Mouse (Mus musculus) lung, embryonic 15.5 days (tissue): ENCODE data around the gene Arpp21. TPM values are rescaled to one million over a fixed set of nuclear protein-coding genes. Genes with fewer than 3 reads are reported as not detected.

Source experiments
- ATAC-seq: fragments of 200-750 bp; cut with Nextera tagmentation; 2 replicates; pipeline ENCODE4 v1.8.0; 2017; ENCODE audit warnings: moderate number of reproducible peaks, borderline replicate concordance; ENCODE audit not compliant: low FRiP score, low TSS enrichment; ENCODE audit errors: extremely low read depth
- H3K27ac ChIP-seq: fragments of 300-500 bp; sonication (generic); 2 replicates; pipeline ENCODE4 v1.5.1; 2015; ENCODE audit warnings: moderate library complexity, mild to moderate bottlenecking, inconsistent platforms
- H3K27me3 ChIP-seq: fragments of 300-500 bp; sonication (generic); 2 replicates; pipeline ENCODE4 v1.6.1; 2015; ENCODE audit warnings: inconsistent platforms
- H3K36me3 ChIP-seq: fragments of 300-500 bp; sonication (generic); 2 replicates; pipeline ENCODE4 v1.6.1; 2015; ENCODE audit warnings: inconsistent platforms
- H3K4me1 ChIP-seq: fragments of 300-500 bp; sonication (generic); 2 replicates; pipeline ENCODE4 v1.6.1; 2015; ENCODE audit warnings: inconsistent platforms
- H3K4me2 ChIP-seq: fragments of 300-500 bp; sonication (generic); 2 replicates; pipeline ENCODE4 v1.6.1; 2015; ENCODE audit warnings: inconsistent platforms, mild to moderate bottlenecking, moderate library complexity
- H3K4me3 ChIP-seq: fragments of 300-500 bp; sonication (generic); 2 replicates; pipeline ENCODE4 v1.5.1; 2015; ENCODE audit warnings: mild to moderate bottlenecking, inconsistent platforms
- H3K9ac ChIP-seq: fragments of 300-500 bp; sonication (generic); 2 replicates; pipeline ENCODE4 v1.6.1; 2015; ENCODE audit warnings: inconsistent platforms
- H3K9me3 ChIP-seq: fragments of 300-500 bp; sonication (generic); 2 replicates; pipeline ENCODE4 v1.6.1; 2016; ENCODE audit warnings: inconsistent platforms
- WGBS: fragments of 180-500 bp; shearing (Covaris S2); methylation state at CpG from one replicate; pipeline ENCODE4 v1.1.7; 2015; 5-methylcytosine and 5-hydroxymethylcytosine counted together
- polyA plus RNA-seq: library from polyadenylated mRNA; unstranded; fragments of >200 nt; fragmentation: Nextera tagmentation; extraction: Ambion mirVana; gene quantifications from 2 replicates; pipeline ENCODE4 v1.2.1, GENCODE M21; 2015

The Arpp21 gene
- polyA plus RNA-seq, 1 experiment from 2014 or later, result 5.8 TPM

DNA sequence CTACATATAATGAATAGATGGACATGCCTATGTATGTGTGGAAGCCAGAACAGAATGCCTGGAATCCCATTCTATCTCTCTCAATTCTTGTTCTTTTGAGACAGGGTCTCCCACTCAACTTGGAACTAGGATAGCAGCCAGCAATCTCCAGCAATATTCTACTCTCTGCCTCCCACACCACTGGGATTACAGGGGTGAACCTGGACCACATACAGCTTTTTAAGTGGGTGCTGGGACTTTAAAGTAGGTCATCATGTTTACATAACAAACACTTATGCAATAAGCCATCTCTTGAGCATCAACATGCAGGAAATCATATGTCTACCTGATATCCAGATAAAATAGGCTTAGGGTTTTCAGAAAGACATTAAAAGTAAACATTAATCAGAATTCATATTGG, 41.7 kb downstream of the Arpp21 start:
- Histone ChIP-seq H3K9ac (no peak overlapping the region), H3K36me3 (no peaks in the 10 kb centered on the region), H3K9me3 (no peaks in the 10 kb centered on the region), H3K27me3 (no peaks in the 10 kb centered on the region), H3K4me2 (no peak overlapping the region), H3K4me1 (no peaks in the 10 kb centered on the region), H3K4me3 (no peak overlapping the region), H3K27ac (no peak overlapping the region)
- ATAC-seq, result no peak

DNA sequence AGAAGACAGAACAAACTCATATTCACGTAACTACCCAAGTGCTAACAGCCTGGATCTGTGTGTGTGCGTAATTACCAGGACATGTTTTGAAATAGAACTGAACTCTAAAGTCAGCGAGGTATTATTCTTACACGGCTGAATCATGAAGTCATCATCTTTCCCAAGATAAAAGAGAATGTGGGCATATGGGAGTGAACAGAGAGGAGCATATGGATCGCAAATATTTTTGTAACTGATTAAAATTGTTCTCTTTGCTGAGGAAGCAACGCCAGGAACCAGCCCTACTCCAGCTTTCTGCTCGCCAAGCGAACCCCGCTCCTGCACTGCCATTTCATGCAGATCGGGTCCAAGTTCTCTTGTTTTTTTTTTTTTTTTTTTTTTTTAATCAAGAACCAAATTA, 46.3 kb downstream of the Arpp21 start:
- Histone ChIP-seq H3K4me3 (no peak overlapping the region), H3K9me3 (no peaks in the 10 kb centered on the region), H3K36me3 (no peaks in the 10 kb centered on the region), H3K4me2 (no peak overlapping the region), H3K4me1 (0 out of 2 replicates have a peak, but pooled peaks cover 9% of the 10 kb centered on the region), H3K9ac (no peak overlapping the region), H3K27me3 (peaks cover 22% of the 10 kb centered on the region; the same call in 1 of the 2 replicates), H3K27ac (no peak overlapping the region)
- 82% methylated on average over 10 of the region's 10 CpGs for WGBS
- ATAC-seq, result no peak

DNA sequence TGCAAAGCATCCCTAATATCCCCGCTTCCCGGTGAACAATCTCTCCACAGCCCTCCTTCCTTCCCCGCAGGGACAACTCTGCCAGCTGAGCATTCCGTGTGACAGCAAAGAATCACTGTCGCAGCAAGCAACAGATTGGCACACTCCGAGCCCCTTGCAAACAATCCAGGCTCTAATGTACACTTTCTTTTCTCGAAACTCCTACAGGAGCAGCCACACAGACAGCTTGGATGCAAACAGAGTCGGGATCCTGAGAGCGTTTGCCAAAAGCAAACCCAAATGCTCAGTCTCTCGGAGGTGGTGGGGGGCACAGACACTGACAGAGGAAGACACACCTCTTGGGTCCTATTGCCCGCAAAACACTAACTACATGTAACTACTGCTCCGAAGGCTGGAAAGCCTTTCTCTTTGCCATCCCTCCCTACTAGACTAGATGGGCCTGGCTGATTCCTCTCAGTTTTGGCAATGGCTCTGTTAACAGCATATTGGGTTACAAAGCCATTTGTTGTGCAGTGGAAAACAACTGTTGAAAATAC, 47.3 kb downstream of the Arpp21 start:
- Histone ChIP-seq H3K9me3 (no peaks in the 10 kb centered on the region), H3K4me1 (0 out of 2 replicates have a peak, but pooled peaks cover 9% of the 10 kb centered on the region), H3K27ac (no peak overlapping the region), H3K4me3 (no peak overlapping the region), H3K4me2 (no peak overlapping the region), H3K36me3 (no peaks in the 10 kb centered on the region), H3K9ac (no peak overlapping the region), H3K27me3 (peaks cover 22% of the 10 kb centered on the region; the same call in 1 of the 2 replicates)
- 40% methylated on average over 12 of the region's 12 CpGs for WGBS
- ATAC-seq, result no peak

DNA sequence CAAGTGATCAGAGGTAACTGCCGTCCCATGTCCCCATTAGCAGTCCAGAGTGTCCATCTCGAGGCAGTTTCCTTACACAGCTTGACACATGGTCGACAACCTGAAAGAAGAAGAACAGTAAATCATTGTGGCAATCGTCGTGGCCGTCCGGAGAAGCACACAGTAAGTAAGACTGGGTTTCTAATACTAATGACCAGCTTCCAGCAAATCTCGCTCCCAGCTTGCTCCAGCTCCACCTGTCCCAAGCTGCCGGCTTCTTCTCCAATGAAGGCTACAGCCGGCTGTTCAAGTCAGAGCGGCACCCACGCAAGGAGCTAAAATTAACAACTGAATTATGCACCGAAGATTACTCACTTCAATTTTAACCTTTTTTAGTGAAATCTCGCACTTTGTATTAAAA, 48.1 kb downstream of the Arpp21 start:
- Histone ChIP-seq H3K36me3 (no peaks in the 10 kb centered on the region), H3K9ac (no peak overlapping the region), H3K27me3 (peaks cover 22% of the 10 kb centered on the region; the same call in 1 of the 2 replicates), H3K4me1 (0 out of 2 replicates have a peak, but pooled peaks cover 9% of the 10 kb centered on the region), H3K9me3 (no peaks in the 10 kb centered on the region), H3K4me3 (no peak overlapping the region), H3K4me2 (no peak overlapping the region), H3K27ac (no peak overlapping the region)
- no peak for ATAC-seq
- WGBS, result 56% methylated on average over 14 of the region's 14 CpGs

DNA sequence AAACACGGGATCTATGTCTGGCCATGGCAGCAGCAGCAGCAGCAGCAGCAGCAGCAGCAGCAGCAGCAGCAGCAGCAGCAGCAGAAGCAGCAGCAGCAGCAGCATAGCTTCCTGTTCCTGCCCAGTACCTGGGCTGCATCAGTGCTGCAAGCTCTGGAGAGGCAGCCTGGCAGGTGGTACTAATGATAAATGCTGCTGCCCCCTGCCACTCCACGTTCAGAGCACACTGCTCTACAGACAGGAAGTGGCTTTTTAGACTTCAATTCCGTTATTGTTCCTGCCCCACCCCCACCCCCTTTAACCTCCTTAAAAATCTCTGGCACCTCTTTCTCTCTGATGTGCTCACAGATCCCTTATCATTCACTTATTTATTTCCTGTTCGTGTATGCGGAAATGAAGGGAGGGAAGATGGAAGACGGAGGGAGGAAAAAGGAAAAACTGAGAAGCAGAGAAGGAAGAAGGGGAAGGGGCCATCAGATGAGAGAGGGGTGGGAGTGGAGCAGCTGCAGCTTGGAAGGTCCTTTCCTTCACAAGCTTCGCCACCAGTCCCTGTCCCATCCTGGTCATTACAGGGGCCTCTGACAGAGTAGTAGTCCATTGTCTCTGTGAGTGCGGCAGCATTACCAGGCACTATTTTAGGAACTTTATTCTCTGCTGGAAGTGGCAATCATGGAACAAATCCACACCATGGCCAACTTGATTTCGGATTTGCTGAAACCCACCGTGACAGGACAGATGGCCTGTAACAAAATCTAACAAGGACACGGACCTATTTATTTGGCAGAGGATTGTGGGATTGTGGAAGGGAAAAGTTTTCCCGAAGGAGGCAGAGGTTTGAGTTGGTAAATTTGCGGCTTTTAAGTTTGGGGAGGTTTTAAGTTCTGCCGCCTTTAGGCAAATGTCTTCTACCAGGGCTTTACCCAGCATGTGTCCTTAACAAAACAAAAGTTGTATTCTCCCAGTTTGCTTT, 49.1 kb downstream of the Arpp21 start:
- Histone ChIP-seq H3K27me3 (peaks cover 22% of the 10 kb centered on the region; the same call in 1 of the 2 replicates), H3K9me3 (no peaks in the 10 kb centered on the region), H3K9ac (no peak overlapping the region), H3K36me3 (no peaks in the 10 kb centered on the region), H3K4me3 (no peak overlapping the region), H3K4me2 (no peak overlapping the region), H3K27ac (no peak overlapping the region), H3K4me1 (peaks cover 10% of the 10 kb centered on the region; the same call in 1 of the 2 replicates)
- 15% methylated on average over 14 of the region's 14 CpGs for WGBS
- ATAC-seq, result no peak

DNA sequence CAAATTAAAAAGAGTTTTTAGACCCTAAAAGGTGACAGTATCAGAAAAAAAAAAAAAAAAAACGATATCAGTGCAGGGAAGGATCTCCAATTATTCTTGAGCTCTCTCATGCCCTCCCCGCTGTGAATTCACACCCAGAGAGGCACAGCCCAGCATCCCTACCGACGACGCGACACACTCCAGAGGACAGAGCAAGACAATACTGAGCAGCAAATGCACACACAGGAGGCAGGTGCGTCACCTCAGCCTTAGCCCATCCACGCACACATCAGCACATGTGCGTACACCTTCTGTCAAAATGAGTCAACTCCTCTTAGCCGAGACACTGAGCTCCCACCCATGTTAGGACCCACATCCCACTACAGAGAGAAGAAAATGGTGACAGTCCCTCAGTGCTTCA, 50.0 kb downstream of the Arpp21 start:
- H3K4me3 ChIP-seq, result no peak overlapping the region
- H3K36me3 ChIP-seq, result no peaks in the 10 kb centered on the region
- H3K4me2 ChIP-seq, result no peak overlapping the region
- H3K27ac ChIP-seq, result no peak overlapping the region
- no peaks in the 10 kb centered on the region for H3K9me3 ChIP-seq
- ATAC-seq, result no peak
- H3K4me1 ChIP-seq, result peaks cover 16% of the 10 kb centered on the region; the same call in 1 of the 2 replicates
- WGBS, result 59% methylated on average over 10 of the region's 10 CpGs
- H3K27me3 ChIP-seq, result peaks cover 22% of the 10 kb centered on the region; the same call in 1 of the 2 replicates
- H3K9ac ChIP-seq, result no peak overlapping the region

DNA sequence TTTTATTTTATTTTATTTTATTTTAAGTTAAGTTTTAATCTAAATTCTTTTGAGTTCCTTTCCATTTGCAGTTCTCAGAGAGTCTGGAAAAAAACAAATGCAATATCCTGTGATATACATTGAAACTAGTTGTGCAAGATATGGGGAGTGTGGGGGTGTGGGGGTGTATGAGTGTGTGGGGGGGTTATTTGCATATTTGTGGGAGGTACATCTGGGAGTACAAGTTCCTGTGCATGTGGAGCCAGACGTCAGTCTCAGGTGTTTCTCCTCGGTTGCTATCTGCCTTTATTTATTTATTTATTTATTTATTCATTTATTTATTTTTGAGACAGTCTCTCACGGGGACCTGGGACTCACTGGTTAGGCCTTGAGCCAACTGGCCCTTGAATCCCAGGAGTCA, 53.0 kb downstream of the Arpp21 start:
- Histone ChIP-seq H3K9me3 (no peaks in the 10 kb centered on the region), H3K4me3 (no peak overlapping the region), H3K4me1 (peaks cover 16% of the 10 kb centered on the region; the same call in 1 of the 2 replicates), H3K4me2 (no peak overlapping the region), H3K36me3 (no peaks in the 10 kb centered on the region), H3K27me3 (peaks cover 21% of the 10 kb centered on the region; the same call in 1 of the 2 replicates), H3K27ac (no peak overlapping the region), H3K9ac (no peak overlapping the region)
- 33% methylated on average over 3 of the region's 3 CpGs for WGBS
- no peak for ATAC-seq

DNA sequence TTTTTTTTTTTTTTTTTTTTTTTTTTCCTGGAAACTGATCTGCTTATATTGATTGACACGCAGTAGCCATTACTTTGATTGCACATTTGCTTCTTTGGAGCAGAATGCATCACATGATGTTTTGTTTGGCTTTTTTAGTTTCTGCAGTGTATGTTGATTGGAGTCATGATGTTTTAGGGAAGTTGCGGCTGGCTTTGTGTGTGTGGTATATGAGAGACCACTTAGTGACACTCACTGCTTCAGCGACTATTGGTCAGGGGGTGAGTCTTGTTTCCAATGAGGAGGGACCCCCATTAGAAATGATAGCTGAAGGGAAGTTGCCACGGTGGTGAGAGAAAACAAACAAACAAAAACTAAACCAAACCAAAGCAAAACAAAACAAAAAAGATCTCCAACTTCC, 55.7 kb downstream of the Arpp21 start:
- Histone ChIP-seq H3K27me3 (no peaks in the 10 kb centered on the region; the same call in 1 of the 2 replicates), H3K27ac (no peak overlapping the region), H3K4me2 (no peak overlapping the region), H3K4me1 (peaks cover 14% of the 10 kb centered on the region; the same call in 1 of the 2 replicates), H3K9me3 (no peaks in the 10 kb centered on the region), H3K9ac (no peak overlapping the region), H3K36me3 (no peaks in the 10 kb centered on the region), H3K4me3 (no peak overlapping the region)
- WGBS, result 71% methylated on average over 4 of the region's 4 CpGs
- ATAC-seq, result no peak

DNA sequence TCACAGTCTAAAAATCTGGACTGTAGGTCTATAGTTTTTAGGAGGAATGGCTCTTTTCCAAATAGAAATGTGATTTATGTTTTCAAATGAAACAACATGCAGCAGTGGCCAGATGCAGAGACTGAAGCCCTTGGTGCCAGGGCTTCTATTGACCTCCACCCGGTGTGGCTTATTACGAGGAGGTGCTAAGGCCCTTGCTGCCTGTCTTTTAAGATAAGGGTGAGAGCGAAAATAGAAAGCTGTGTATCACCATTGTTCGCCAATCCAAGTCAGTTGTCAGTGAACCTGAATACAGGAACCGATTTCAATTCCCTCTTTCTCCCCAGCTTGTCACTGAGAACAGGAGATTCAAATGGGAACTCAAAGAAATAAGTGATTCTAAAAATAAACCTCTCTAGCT, 57.3 kb downstream of the Arpp21 start:
- no peak overlapping the region for H3K4me2 ChIP-seq
- 23% methylated on average over 5 of the region's 5 CpGs for WGBS
- no peak overlapping the region for H3K4me3 ChIP-seq
- no peaks in the 10 kb centered on the region for H3K9me3 ChIP-seq
- H3K36me3 ChIP-seq, result no peaks in the 10 kb centered on the region
- no peak for ATAC-seq
- no peak overlapping the region for H3K9ac ChIP-seq
- H3K27ac ChIP-seq, result no peak overlapping the region
- H3K4me1 ChIP-seq, result peaks cover 17% of the 10 kb centered on the region; the same call in 1 of the 2 replicates
- no peaks in the 10 kb centered on the region; the same call in 1 of the 2 replicates for H3K27me3 ChIP-seq

DNA sequence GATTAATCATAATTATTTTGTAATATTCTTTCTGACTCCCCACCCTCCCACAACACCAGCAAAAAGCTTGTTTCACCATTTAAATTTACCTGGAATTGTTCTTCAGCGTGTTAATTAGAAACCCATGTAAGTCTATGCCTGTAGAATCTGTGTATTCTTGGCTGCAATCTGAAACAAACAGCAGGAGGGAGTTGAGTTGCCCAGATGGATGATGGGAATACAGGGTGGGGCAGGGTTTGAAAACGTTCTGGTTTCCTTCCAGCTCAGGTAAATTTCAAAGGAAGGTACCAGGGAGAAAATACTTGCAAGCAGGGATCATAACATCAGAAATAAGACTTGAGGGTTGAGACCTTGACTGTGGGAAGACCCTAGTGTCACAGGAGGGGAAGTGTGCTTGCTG, 58.2 kb downstream of the Arpp21 start:
- no peaks in the 10 kb centered on the region for H3K9me3 ChIP-seq
- ATAC-seq, result no peak
- H3K36me3 ChIP-seq, result no peaks in the 10 kb centered on the region
- peaks cover 17% of the 10 kb centered on the region; the same call in 1 of the 2 replicates for H3K4me1 ChIP-seq
- no peak overlapping the region for H3K4me2 ChIP-seq
- H3K4me3 ChIP-seq, result no peak overlapping the region
- H3K9ac ChIP-seq, result no peak overlapping the region
- H3K27ac ChIP-seq, result no peak overlapping the region
- 59% methylated on average over 2 of the region's 2 CpGs for WGBS
- no peaks in the 10 kb centered on the region; the same call in 1 of the 2 replicates for H3K27me3 ChIP-seq

DNA sequence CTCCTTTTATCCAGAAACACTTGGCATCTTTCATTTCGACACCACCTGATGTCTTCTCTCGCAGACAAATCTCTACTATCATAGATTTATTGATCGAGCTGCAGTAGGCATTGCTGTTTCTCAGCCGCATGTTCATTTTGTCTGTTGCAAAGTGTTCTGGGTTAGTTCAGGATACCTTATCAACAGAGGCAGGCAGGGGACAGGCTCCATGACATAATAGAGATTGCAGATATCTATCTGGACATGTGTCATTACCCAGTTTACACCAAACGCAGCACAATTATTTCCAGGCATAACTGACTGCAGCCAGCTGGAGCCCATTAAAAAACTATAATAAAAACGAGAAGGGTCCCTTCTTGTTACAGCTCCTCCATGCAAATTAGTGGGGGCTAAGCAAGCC, 59.4 kb downstream of the Arpp21 start:
- H3K27me3 ChIP-seq, result no peaks in the 10 kb centered on the region; the same call in 1 of the 2 replicates
- WGBS, result 54% methylated on average over 6 of the region's 6 CpGs
- H3K36me3 ChIP-seq, result no peaks in the 10 kb centered on the region
- ATAC-seq, result no peak
- H3K9me3 ChIP-seq, result no peaks in the 10 kb centered on the region
- no peak overlapping the region for H3K9ac ChIP-seq
- no peak overlapping the region for H3K4me2 ChIP-seq
- H3K4me1 ChIP-seq, result peaks cover 12% of the 10 kb centered on the region; the same call in 1 of the 2 replicates
- no peak overlapping the region for H3K27ac ChIP-seq
- no peak overlapping the region for H3K4me3 ChIP-seq
